Mouse (Mus musculus) heart, postnatal 0 days (tissue): ENCODE results near the gene Hivep3. TPM values are rescaled to one million over a fixed set of nuclear protein-coding genes. Genes with fewer than 3 reads are reported as not detected.

ENCODE experiments used
- ATAC-seq: fragments of 200-750 bp; cut with Nextera tagmentation; 2 replicates; pipeline ENCODE4 v1.8.0; 2017; ENCODE audit warnings: low read depth, moderate number of reproducible peaks, moderate library complexity; ENCODE audit not compliant: insufficient read depth
- DNase-seq: peaks from one replicate; pipeline ENCODE4 v3.0.0-alpha.2; 2016; ENCODE audit warnings: low spot score
- H3K27ac ChIP-seq: fragments of 300-500 bp; sonication (generic); 2 replicates; pipeline ENCODE4 v1.5.1; 2014; ENCODE audit warnings: low read depth, mild to moderate bottlenecking
- H3K27me3 ChIP-seq: fragments of 300-500 bp; sonication (generic); 2 replicates; pipeline ENCODE4 v1.6.1; 2014; ENCODE audit warnings: low read length, mixed read lengths; ENCODE audit not compliant: control insufficient read depth, insufficient read depth
- H3K36me3 ChIP-seq: fragments of 300-500 bp; sonication (generic); replicated peaks from 2 replicates; pipeline ENCODE4 v1.6.1; 2014; ENCODE audit warnings: low read length, mixed read lengths; ENCODE audit not compliant: control insufficient read depth, insufficient read depth
- H3K4me1 ChIP-seq: fragments of 300-500 bp; sonication (generic); 2 replicates; pipeline ENCODE4 v1.6.1; 2014; ENCODE audit warnings: antibody characterized with exemption; ENCODE audit not compliant: control insufficient read depth, insufficient read depth
- H3K4me2 ChIP-seq: fragments of 300-500 bp; sonication (generic); 2 replicates; pipeline ENCODE4 v1.6.1; 2014; ENCODE audit warnings: low read depth, mild to moderate bottlenecking, low read length, moderate library complexity
- H3K4me3 ChIP-seq: fragments of 300-500 bp; sonication (generic); 2 replicates; pipeline ENCODE4 v1.5.1; 2014; ENCODE audit warnings: low read depth, low read length
- H3K9ac ChIP-seq: fragments of 300-500 bp; sonication (generic); replicated peaks from 2 replicates; pipeline ENCODE4 v1.6.1; 2014; ENCODE audit warnings: low read depth, low read length, mixed read lengths
- H3K9me3 ChIP-seq: fragments of 300-500 bp; sonication (generic); replicated peaks from 2 replicates; pipeline ENCODE4 v1.6.1; 2016; ENCODE audit warnings: low read length; ENCODE audit not compliant: control insufficient read depth
- CTCF ChIP-seq: IDR thresholded peaks from 2 replicates; pipeline ENCODE4 v1.5.1; 2016; ENCODE audit warnings: antibody characterized with exemption, control low read depth, low read depth
- EP300 ChIP-seq: IDR thresholded peaks from 2 replicates; pipeline ENCODE4 v1.6.1; 2016; ENCODE audit warnings: antibody characterized with exemption, low read depth
- whole genome bisulfite sequencing: fragments of 180-500 bp; shearing (Covaris S2); extraction: QIAGEN DNeasy Blood & Tissue Kit; methylation state at CpG from one replicate; pipeline ENCODE4 v1.1.7; 2014; 5-methylcytosine and 5-hydroxymethylcytosine counted together
- polyA plus RNA-seq: library from polyadenylated mRNA; unstranded; fragments of >200 nt; fragmentation: Nextera tagmentation; extraction: Ambion mirVana; gene quantifications from 2 replicates; pipeline ENCODE4 v1.2.1, GENCODE M21; 2015
- total RNA-seq: library from RNA; depleted of rRNA; stranded (reverse); fragments of >200 nt; gene quantifications from 2 replicates; pipeline ENCODE4 v1.2.3, GENCODE M21; 2014; ENCODE audit warnings: low replicate concordance

The Hivep3 gene
- total and polyA plus RNA-seq, 2 experiments from 2014 or later, result 5.8 to 10.4 TPM

GRCm38 (mm10) chr4:119882814-119883213, 149.2 kb downstream of the Hivep3 start:
- no peak overlapping the region for H3K4me3 ChIP-seq
- 0 out of 2 replicates have a peak, but pooled peaks cover 5% of the 10 kb centered on the region for H3K27me3 ChIP-seq
- H3K4me1 ChIP-seq, result no peaks in the 10 kb centered on the region
- 46% methylated on average over 5 of the region's 5 CpGs for WGBS
- H3K9me3 ChIP-seq, result no peaks in the 10 kb centered on the region
- no peaks in the 10 kb centered on the region for H3K36me3 ChIP-seq
- DNase-seq (no peak), ATAC-seq (no peak)
- H3K27ac ChIP-seq, result no peak overlapping the region
- TF ChIP-seq CTCF (no peak), EP300 (no peak)
- H3K9ac ChIP-seq, result no peak overlapping the region
- H3K4me2 ChIP-seq, result no peak overlapping the region

- no peaks in the 10 kb centered on the region for H3K4me1 ChIP-seq
- ATAC-seq, result no peak
- no peaks in the 10 kb centered on the region for H3K27me3 ChIP-seq
- no peaks in the 10 kb centered on the region for H3K9me3 ChIP-seq
- H3K36me3 ChIP-seq, result no peaks in the 10 kb centered on the region
- no peak overlapping the region for H3K27ac ChIP-seq
- WGBS, result 33% methylated on average over 3 of the region's 3 CpGs
- no peak overlapping the region for H3K4me2 ChIP-seq
- no peak for DNase-seq
- no peak for TF ChIP-seq EP300
- no peak for TF ChIP-seq CTCF
- no peak overlapping the region for H3K9ac ChIP-seq
- H3K4me3 ChIP-seq, result no peak overlapping the region
These were observed 153.0 kb downstream of the Hivep3 start for GRCm38 (mm10) chr4:119886621-119887020.

- TF ChIP-seq CTCF (no peak), EP300 (no peak)
- Histone ChIP-seq H3K4me3 (no peak overlapping the region), H3K4me2 (no peak overlapping the region), H3K9me3 (no peaks in the 10 kb centered on the region), H3K27me3 (no peaks in the 10 kb centered on the region), H3K27ac (no peak overlapping the region), H3K36me3 (no peaks in the 10 kb centered on the region), H3K4me1 (no peaks in the 10 kb centered on the region), H3K9ac (no peak overlapping the region)
- 78% methylated on average over 6 of the region's 6 CpGs for WGBS
- DNase-seq, result no peak
- no peak for ATAC-seq
These were observed 154.1 kb downstream of the Hivep3 start for GRCm38 (mm10) chr4:119887523-119888177.

DNA sequence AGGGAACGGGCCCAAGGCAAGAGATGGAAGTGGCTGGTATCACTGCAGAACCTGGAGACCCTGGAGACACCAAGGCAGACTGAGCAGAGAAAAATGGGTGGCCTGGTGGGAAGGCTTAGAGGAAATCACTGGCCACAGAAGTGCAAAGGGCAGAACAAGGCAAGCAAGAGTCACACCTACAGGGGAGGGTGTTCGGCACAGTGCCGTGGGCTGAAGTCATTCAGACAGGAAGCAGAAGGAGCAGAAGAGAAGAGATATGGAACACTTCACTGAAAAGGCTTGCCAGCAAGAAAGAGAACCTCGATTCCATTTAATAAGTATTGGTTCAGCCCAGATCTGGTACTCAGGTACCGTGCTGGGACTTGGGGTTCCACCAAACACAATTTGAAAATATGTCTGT, 156.2 kb downstream of the Hivep3 start:
- Histone ChIP-seq H3K9ac (no peak overlapping the region), H3K36me3 (no peaks in the 10 kb centered on the region), H3K4me2 (no peak overlapping the region), H3K27me3 (no peaks in the 10 kb centered on the region), H3K4me3 (no peak overlapping the region), H3K9me3 (no peaks in the 10 kb centered on the region), H3K4me1 (no peaks in the 10 kb centered on the region), H3K27ac (no peak overlapping the region)
- ATAC-seq (no peak), DNase-seq (no peak)
- TF ChIP-seq CTCF, result no peak
- no peak for TF ChIP-seq EP300
- 46% methylated on average over 5 of the region's 5 CpGs for WGBS

DNA sequence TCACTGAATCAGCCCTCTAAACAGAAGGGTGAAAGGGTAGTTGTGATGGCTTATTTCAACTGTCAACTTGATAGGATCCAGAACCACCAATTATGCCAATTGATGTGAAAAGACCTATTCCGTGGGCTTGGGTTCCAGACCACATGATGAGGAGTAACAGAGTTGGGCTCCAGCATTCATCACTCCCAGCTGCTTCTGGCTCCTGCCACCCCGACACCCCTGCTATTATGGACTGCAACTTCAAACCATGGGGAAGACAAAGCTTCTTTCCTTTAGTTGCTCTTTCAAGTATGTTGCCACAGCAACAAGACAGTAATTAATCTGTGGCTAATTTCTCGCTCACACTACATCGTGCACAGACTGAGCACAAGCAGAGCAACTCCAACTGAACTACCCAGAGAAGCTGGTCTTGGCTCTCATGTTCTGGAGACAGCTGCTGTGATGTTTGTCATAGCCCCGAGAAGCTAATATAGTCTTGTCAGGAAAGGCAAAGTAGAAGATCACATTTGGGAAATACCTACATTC, 159.7 kb downstream of the Hivep3 start:
- WGBS, result 64% methylated on average over 5 of the region's 5 CpGs
- Histone ChIP-seq H3K9ac (no peak overlapping the region), H3K9me3 (no peaks in the 10 kb centered on the region), H3K36me3 (no peaks in the 10 kb centered on the region), H3K27me3 (no peaks in the 10 kb centered on the region), H3K4me3 (no peak overlapping the region), H3K4me1 (no peaks in the 10 kb centered on the region), H3K4me2 (no peak overlapping the region), H3K27ac (no peak overlapping the region)
- DNase-seq (no peak), ATAC-seq (no peak)
- TF ChIP-seq CTCF (no peak), EP300 (no peak)
